Mouse (Mus musculus) midbrain, embryonic 14.5 days (tissue): ENCODE measurements around the gene Brip1. TPM values are rescaled to one million over a fixed set of nuclear protein-coding genes. Genes with fewer than 3 reads are reported as not detected.

Source experiments
- ATAC-seq: fragments of 200-750 bp; cut with Nextera tagmentation; 2 replicates; pipeline ENCODE4 v1.8.0; 2017; ENCODE audit warnings: moderate number of reproducible peaks, moderate library complexity; ENCODE audit not compliant: low FRiP score, low TSS enrichment
- DNase-seq: peaks from one replicate; pipeline ENCODE4 v3.0.0-alpha.2; 2015
- H3K27ac ChIP-seq: fragments of 300-500 bp; sonication (generic); replicated peaks from 2 replicates; pipeline ENCODE4 v1.5.1; 2014; ENCODE audit warnings: mild to moderate bottlenecking, low read depth, low read length, moderate library complexity
- H3K27me3 ChIP-seq: fragments of 300-500 bp; sonication (generic); 2 replicates; pipeline ENCODE4 v1.6.1; 2014; ENCODE audit warnings: low read length, control low read depth, mixed read lengths; ENCODE audit not compliant: control insufficient read depth, insufficient read depth
- H3K36me3 ChIP-seq: fragments of 300-500 bp; sonication (generic); 2 replicates; pipeline ENCODE4 v1.6.1; 2014; ENCODE audit warnings: low read length, control low read depth; ENCODE audit not compliant: control insufficient read depth, insufficient read depth
- H3K4me1 ChIP-seq: fragments of 300-500 bp; sonication (generic); 2 replicates; pipeline ENCODE4 v1.6.1; 2014; ENCODE audit warnings: mild to moderate bottlenecking, antibody characterized with exemption, low read length, control low read depth; ENCODE audit not compliant: control insufficient read depth, insufficient read depth
- H3K4me2 ChIP-seq: fragments of 300-500 bp; sonication (generic); 2 replicates; pipeline ENCODE4 v1.6.1; 2014; ENCODE audit warnings: mild to moderate bottlenecking, low read length, moderate library complexity
- H3K4me3 ChIP-seq: fragments of 300-500 bp; sonication (generic); replicated peaks from 2 replicates; pipeline ENCODE4 v1.5.1; 2014; ENCODE audit warnings: low read depth, low read length
- H3K9ac ChIP-seq: fragments of 300-500 bp; sonication (generic); replicated peaks from 2 replicates; pipeline ENCODE4 v1.6.1; 2014; ENCODE audit warnings: mild to moderate bottlenecking, low read length, moderate library complexity
- H3K9me3 ChIP-seq: fragments of 300-500 bp; sonication (generic); 2 replicates; pipeline ENCODE4 v1.6.1; 2016; ENCODE audit warnings: low read length, control low read depth, mixed read lengths; ENCODE audit not compliant: control insufficient read depth
- WGBS: fragments of 180-500 bp; shearing (Covaris S2); extraction: QIAGEN DNeasy Blood & Tissue Kit; methylation state at CpG from one replicate; pipeline ENCODE4 v1.1.7; 2014; 5-methylcytosine and 5-hydroxymethylcytosine counted together
- polyA plus RNA-seq: library from polyadenylated mRNA; unstranded; fragments of >200 nt; fragmentation: Nextera tagmentation; extraction: Ambion mirVana; gene quantifications from 2 replicates; pipeline ENCODE4 v1.2.1, GENCODE M21; 2014

Brip1 gene
- polyA plus RNA-seq, 1 experiment from 2014 or later = 1.8 TPM

GRCm38 (mm10) chr11:86026556-86027194 is 174.3 kb downstream of the Brip1 start:
- H3K27ac ChIP-seq = no peak overlapping the region
- no peaks in the 10 kb centered on the region for H3K4me1 ChIP-seq
- H3K4me2 ChIP-seq = no peak overlapping the region
- WGBS = 11% methylated on average over 7 of the region's 7 CpGs
- no peaks in the 10 kb centered on the region for H3K36me3 ChIP-seq
- ATAC-seq (no peak), DNase-seq (peak; percentile 62)
- H3K4me3 ChIP-seq = no peak overlapping the region
- H3K9me3 ChIP-seq = no peaks in the 10 kb centered on the region
- H3K27me3 ChIP-seq = no peaks in the 10 kb centered on the region
- H3K9ac ChIP-seq = no peak overlapping the region

GRCm38 (mm10) chr11:86022439-86022838 is 178.6 kb downstream of the Brip1 start:
- no peak overlapping the region for H3K9ac ChIP-seq
- no peak overlapping the region for H3K4me2 ChIP-seq
- no peak for ATAC-seq
- H3K36me3 ChIP-seq = no peaks in the 10 kb centered on the region
- no peak overlapping the region for H3K27ac ChIP-seq
- 72% methylated on average over 4 of the region's 4 CpGs for WGBS
- peak; percentile 23 for DNase-seq
- no peak overlapping the region for H3K4me3 ChIP-seq
- no peaks in the 10 kb centered on the region for H3K27me3 ChIP-seq
- no peaks in the 10 kb centered on the region for H3K9me3 ChIP-seq
- H3K4me1 ChIP-seq = no peaks in the 10 kb centered on the region

- no peaks in the 10 kb centered on the region for H3K4me1 ChIP-seq
These were observed 181.0 kb downstream of the Brip1 start for GRCm38 (mm10) chr11:86020033-86020432.

GRCm38 (mm10) chr11:86016242-86016641 is 184.8 kb downstream of the Brip1 start:
- WGBS = 85% methylated on average over 11 of the region's 11 CpGs
- Histone ChIP-seq H3K4me2 (no peak overlapping the region), H3K27me3 (no peaks in the 10 kb centered on the region), H3K4me3 (no peak overlapping the region), H3K36me3 (no peaks in the 10 kb centered on the region), H3K27ac (no peak overlapping the region), H3K9ac (no peak overlapping the region), H3K4me1 (no peaks in the 10 kb centered on the region), H3K9me3 (no peaks in the 10 kb centered on the region)
- ATAC-seq (no peak), DNase-seq (no peak)

More at GRCm38 (mm10) chr11:86020033-86020432, 181.0 kb downstream of the Brip1 start:
- 55% methylated on average over 1 of the region's 1 CpGs for WGBS
- H3K4me3 ChIP-seq = no peak overlapping the region
- no peaks in the 10 kb centered on the region for H3K27me3 ChIP-seq
- ATAC-seq (no peak), DNase-seq (no peak)
- H3K36me3 ChIP-seq = no peaks in the 10 kb centered on the region
- no peak overlapping the region for H3K4me2 ChIP-seq
- H3K27ac ChIP-seq = no peak overlapping the region
- no peaks in the 10 kb centered on the region for H3K9me3 ChIP-seq
- no peak overlapping the region for H3K9ac ChIP-seq

- Histone ChIP-seq H3K4me2 (no peak overlapping the region), H3K36me3 (no peaks in the 10 kb centered on the region), H3K27me3 (no peaks in the 10 kb centered on the region), H3K9ac (no peak overlapping the region), H3K4me3 (no peak overlapping the region), H3K9me3 (no peaks in the 10 kb centered on the region), H3K4me1 (no peaks in the 10 kb centered on the region), H3K27ac (no peak overlapping the region)
- no peak for ATAC-seq
- DNase-seq = no peak
- WGBS = 71% methylated on average over 2 of the region's 2 CpGs
These were observed 187.9 kb downstream of the Brip1 start for GRCm38 (mm10) chr11:86013087-86013486.

- H3K36me3 ChIP-seq = no peaks in the 10 kb centered on the region
- DNase-seq (no peak), ATAC-seq (no peak)
- no peak overlapping the region for H3K4me2 ChIP-seq
- no peaks in the 10 kb centered on the region for H3K27me3 ChIP-seq
- WGBS = 93% methylated on average over 4 of the region's 4 CpGs
- no peaks in the 10 kb centered on the region for H3K9me3 ChIP-seq
- no peak overlapping the region for H3K9ac ChIP-seq
- H3K4me3 ChIP-seq = no peak overlapping the region
- H3K4me1 ChIP-seq = no peaks in the 10 kb centered on the region
- H3K27ac ChIP-seq = no peak overlapping the region
These were observed 190.5 kb downstream of the Brip1 start for GRCm38 (mm10) chr11:86010458-86010857.

GRCm38 (mm10) chr11:86008211-86008905 is 192.6 kb downstream of the Brip1 start:
- WGBS = 62% methylated on average over 10 of the region's 10 CpGs
- ATAC-seq (no peak), DNase-seq (no peak)

More at GRCm38 (mm10) chr11:86008211-86008905, 192.6 kb downstream of the Brip1 start:
- Histone ChIP-seq H3K27me3 (no peaks in the 10 kb centered on the region), H3K4me2 (no peak overlapping the region), H3K36me3 (no peaks in the 10 kb centered on the region), H3K9ac (no peak overlapping the region), H3K9me3 (no peaks in the 10 kb centered on the region), H3K4me3 (no peak overlapping the region), H3K4me1 (no peaks in the 10 kb centered on the region), H3K27ac (no peak overlapping the region)
